Mouse (Mus musculus): ENCODE measurements around the gene Apbb2. TPM values are rescaled to one million over a fixed set of nuclear protein-coding genes. Genes with fewer than 3 reads are reported as not detected.

The Apbb2 gene
- polyA plus RNA-seq, 1 experiment from 2014 or later = 34.0 TPM

GRCm38 (mm10) chr5:66499621-66500020 is 119.0 kb downstream of the Apbb2 start:
- peaks cover 13% of the 10 kb centered on the region for H3K4me1 ChIP-seq (ENCODE audit: control insufficient read depth, insufficient read depth, low read length)
- H3K27me3 ChIP-seq (ENCODE audit: control insufficient read depth, insufficient read depth, low read length) = no peaks in the 10 kb centered on the region
- no peak overlapping the region for H3K27ac ChIP-seq (ENCODE audit: low read depth, low read length)
- 93% methylated on average over 7 of the region's 7 CpGs for WGBS
- H3K4me2 ChIP-seq = no peak overlapping the region
- H3K4me3 ChIP-seq (ENCODE audit: low read depth, low read length) = no peak overlapping the region
- ATAC-seq (ENCODE audit: low FRiP score) (no peak), DNase-seq (ENCODE audit: low spot score, missing footprints) (no peak)
- H3K36me3 ChIP-seq (ENCODE audit: control insufficient read depth, insufficient read depth, low read length) = no peaks in the 10 kb centered on the region
- no peaks in the 10 kb centered on the region for H3K9me3 ChIP-seq (ENCODE audit: control insufficient read depth, low read length)
- no peak overlapping the region for H3K9ac ChIP-seq (ENCODE audit: low read length)

- Histone ChIP-seq H3K27ac (ENCODE audit: low read depth, low read length) (no peak overlapping the region), H3K9me3 (ENCODE audit: control insufficient read depth, low read length) (no peaks in the 10 kb centered on the region), H3K9ac (ENCODE audit: low read length) (no peak overlapping the region), H3K4me3 (ENCODE audit: low read depth, low read length) (no peak overlapping the region), H3K27me3 (ENCODE audit: control insufficient read depth, insufficient read depth, low read length) (no peaks in the 10 kb centered on the region), H3K36me3 (ENCODE audit: control insufficient read depth, insufficient read depth, low read length) (no peaks in the 10 kb centered on the region), H3K4me1 (ENCODE audit: control insufficient read depth, insufficient read depth, low read length) (peaks cover 4% of the 10 kb centered on the region), H3K4me2 (no peak overlapping the region)
- DNase-seq (ENCODE audit: low spot score, missing footprints) = no peak
- 79% methylated on average over 1 of the region's 1 CpGs for WGBS
- no peak for ATAC-seq (ENCODE audit: low FRiP score)
Observed at GRCm38 (mm10) chr5:66498140-66498539, 120.4 kb downstream of the Apbb2 start.

GRCm38 (mm10) chr5:66497479-66498087 is 121.0 kb downstream of the Apbb2 start:
- peaks cover 7% of the 10 kb centered on the region for H3K4me1 ChIP-seq (ENCODE audit: control insufficient read depth, insufficient read depth, low read length)
- H3K36me3 ChIP-seq (ENCODE audit: control insufficient read depth, insufficient read depth, low read length) = no peaks in the 10 kb centered on the region
- ATAC-seq (ENCODE audit: low FRiP score) = no peak
- H3K9me3 ChIP-seq (ENCODE audit: control insufficient read depth, low read length) = no peaks in the 10 kb centered on the region
- H3K27ac ChIP-seq (ENCODE audit: low read depth, low read length) = no peak overlapping the region
- H3K4me3 ChIP-seq (ENCODE audit: low read depth, low read length) = no peak overlapping the region
- no peak for DNase-seq (ENCODE audit: low spot score, missing footprints)
- no peaks in the 10 kb centered on the region for H3K27me3 ChIP-seq (ENCODE audit: control insufficient read depth, insufficient read depth, low read length)
- WGBS = 75% methylated on average over 14 of the region's 14 CpGs
- H3K9ac ChIP-seq (ENCODE audit: low read length) = no peak overlapping the region
- H3K4me2 ChIP-seq = no peak overlapping the region

- 90% methylated on average over 4 of the region's 4 CpGs for WGBS
- no peaks in the 10 kb centered on the region for H3K9me3 ChIP-seq (ENCODE audit: control insufficient read depth, low read length)
- peaks cover 12% of the 10 kb centered on the region for H3K4me1 ChIP-seq (ENCODE audit: control insufficient read depth, insufficient read depth, low read length)
- no peaks in the 10 kb centered on the region for H3K27me3 ChIP-seq (ENCODE audit: control insufficient read depth, insufficient read depth, low read length)
- no peak overlapping the region for H3K4me3 ChIP-seq (ENCODE audit: low read depth, low read length)
- no peak for ATAC-seq (ENCODE audit: low FRiP score)
- no peak for DNase-seq (ENCODE audit: low spot score, missing footprints)
- no peaks in the 10 kb centered on the region for H3K36me3 ChIP-seq (ENCODE audit: control insufficient read depth, insufficient read depth, low read length)
- no peak overlapping the region for H3K9ac ChIP-seq (ENCODE audit: low read length)
- H3K27ac ChIP-seq (ENCODE audit: low read depth, low read length) = no peak overlapping the region
- no peak overlapping the region for H3K4me2 ChIP-seq
Observed at GRCm38 (mm10) chr5:66496881-66497360, 121.7 kb downstream of the Apbb2 start.

- Histone ChIP-seq H3K4me3 (ENCODE audit: low read depth, low read length) (no peak overlapping the region), H3K36me3 (ENCODE audit: control insufficient read depth, insufficient read depth, low read length) (no peaks in the 10 kb centered on the region), H3K27me3 (ENCODE audit: control insufficient read depth, insufficient read depth, low read length) (no peaks in the 10 kb centered on the region), H3K4me2 (no peak overlapping the region), H3K9ac (ENCODE audit: low read length) (no peak overlapping the region), H3K4me1 (ENCODE audit: control insufficient read depth, insufficient read depth, low read length) (peaks cover 14% of the 10 kb centered on the region), H3K27ac (ENCODE audit: low read depth, low read length) (no peak overlapping the region), H3K9me3 (ENCODE audit: control insufficient read depth, low read length) (no peaks in the 10 kb centered on the region)
- ATAC-seq (ENCODE audit: low FRiP score) (no peak), DNase-seq (ENCODE audit: low spot score, missing footprints) (no peak)
- 70% methylated on average over 4 of the region's 4 CpGs for whole genome bisulfite sequencing
Observed at GRCm38 (mm10) chr5:66494651-66495050, 123.9 kb downstream of the Apbb2 start.

GRCm38 (mm10) chr5:66492563-66492960 is 126.0 kb downstream of the Apbb2 start:
- WGBS = 82% methylated on average over 4 of the region's 4 CpGs
- no peak overlapping the region for H3K4me3 ChIP-seq (ENCODE audit: low read depth, low read length)
- no peaks in the 10 kb centered on the region for H3K27me3 ChIP-seq (ENCODE audit: control insufficient read depth, insufficient read depth, low read length)
- ATAC-seq (ENCODE audit: low FRiP score) = 0 out of 2 replicates have a peak, but pooled peaks have one; percentile 14
- no peak for DNase-seq (ENCODE audit: low spot score, missing footprints)
- H3K27ac ChIP-seq (ENCODE audit: low read depth, low read length) = no peak overlapping the region
- no peak overlapping the region for H3K4me2 ChIP-seq
- H3K4me1 ChIP-seq (ENCODE audit: control insufficient read depth, insufficient read depth, low read length) = peaks cover 10% of the 10 kb centered on the region
- H3K9ac ChIP-seq (ENCODE audit: low read length) = no peak overlapping the region
- H3K9me3 ChIP-seq (ENCODE audit: control insufficient read depth, low read length) = no peaks in the 10 kb centered on the region
- H3K36me3 ChIP-seq (ENCODE audit: control insufficient read depth, insufficient read depth, low read length) = no peaks in the 10 kb centered on the region

- peak; percentile 68 for ATAC-seq (ENCODE audit: low FRiP score)
- peak overlapping the region; percentile 32; the same call in 1 of the 2 replicates for H3K27ac ChIP-seq (ENCODE audit: low read depth, low read length)
- WGBS = 68% methylated on average over 14 of the region's 14 CpGs
Observed at GRCm38 (mm10) chr5:66491907-66492562, 126.5 kb downstream of the Apbb2 start.

GRCm38 (mm10) chr5:66486028-66486427 is 132.6 kb downstream of the Apbb2 start:
- Histone ChIP-seq H3K36me3 (ENCODE audit: control insufficient read depth, insufficient read depth, low read length) (no peaks in the 10 kb centered on the region), H3K4me3 (ENCODE audit: low read depth, low read length) (no peak overlapping the region), H3K4me1 (ENCODE audit: control insufficient read depth, insufficient read depth, low read length) (no peaks in the 10 kb centered on the region; the same call in 1 of the 2 replicates), H3K4me2 (no peak overlapping the region), H3K9me3 (ENCODE audit: control insufficient read depth, low read length) (no peaks in the 10 kb centered on the region), H3K27ac (ENCODE audit: low read depth, low read length) (no peak overlapping the region; the same call in 1 of the 2 replicates), H3K27me3 (ENCODE audit: control insufficient read depth, insufficient read depth, low read length) (no peaks in the 10 kb centered on the region), H3K9ac (ENCODE audit: low read length) (no peak overlapping the region)
- 78% methylated on average over 7 of the region's 7 CpGs for WGBS
- ATAC-seq (ENCODE audit: low FRiP score) = no peak
- DNase-seq (ENCODE audit: low spot score, missing footprints) = no peak

More at GRCm38 (mm10) chr5:66491907-66492562, 126.5 kb downstream of the Apbb2 start:
- Histone ChIP-seq H3K36me3 (ENCODE audit: control insufficient read depth, insufficient read depth, low read length) (no peaks in the 10 kb centered on the region), H3K4me2 (no peak overlapping the region), H3K9ac (ENCODE audit: low read length) (no peak overlapping the region), H3K9me3 (ENCODE audit: control insufficient read depth, low read length) (no peaks in the 10 kb centered on the region), H3K4me3 (ENCODE audit: low read depth, low read length) (no peak overlapping the region), H3K4me1 (ENCODE audit: control insufficient read depth, insufficient read depth, low read length) (peaks cover 10% of the 10 kb centered on the region), H3K27me3 (ENCODE audit: control insufficient read depth, insufficient read depth, low read length) (no peaks in the 10 kb centered on the region)
- DNase-seq (ENCODE audit: low spot score, missing footprints) = no peak

- H3K27ac ChIP-seq (ENCODE audit: low read depth, low read length) = no peak overlapping the region
- DNase-seq (ENCODE audit: low spot score, missing footprints) (no peak), ATAC-seq (ENCODE audit: low FRiP score) (no peak)
- H3K36me3 ChIP-seq (ENCODE audit: control insufficient read depth, insufficient read depth, low read length) = no peaks in the 10 kb centered on the region
- H3K4me3 ChIP-seq (ENCODE audit: low read depth, low read length) = no peak overlapping the region
- no peaks in the 10 kb centered on the region for H3K27me3 ChIP-seq (ENCODE audit: control insufficient read depth, insufficient read depth, low read length)
- 90% methylated on average over 10 of the region's 10 CpGs for WGBS
- H3K9ac ChIP-seq (ENCODE audit: low read length) = no peak overlapping the region
- H3K4me2 ChIP-seq = no peak overlapping the region
- peaks cover 5% of the 10 kb centered on the region; the same call in 1 of the 2 replicates for H3K4me1 ChIP-seq (ENCODE audit: control insufficient read depth, insufficient read depth, low read length)
- no peaks in the 10 kb centered on the region for H3K9me3 ChIP-seq (ENCODE audit: control insufficient read depth, low read length)
Observed at GRCm38 (mm10) chr5:66476266-66476665, 142.3 kb downstream of the Apbb2 start.

Data from midbrain, embryonic 11.5 days (tissue).